8 mouse cellular contexts compared by ENCODE assay signal in the genomic region with DNA sequence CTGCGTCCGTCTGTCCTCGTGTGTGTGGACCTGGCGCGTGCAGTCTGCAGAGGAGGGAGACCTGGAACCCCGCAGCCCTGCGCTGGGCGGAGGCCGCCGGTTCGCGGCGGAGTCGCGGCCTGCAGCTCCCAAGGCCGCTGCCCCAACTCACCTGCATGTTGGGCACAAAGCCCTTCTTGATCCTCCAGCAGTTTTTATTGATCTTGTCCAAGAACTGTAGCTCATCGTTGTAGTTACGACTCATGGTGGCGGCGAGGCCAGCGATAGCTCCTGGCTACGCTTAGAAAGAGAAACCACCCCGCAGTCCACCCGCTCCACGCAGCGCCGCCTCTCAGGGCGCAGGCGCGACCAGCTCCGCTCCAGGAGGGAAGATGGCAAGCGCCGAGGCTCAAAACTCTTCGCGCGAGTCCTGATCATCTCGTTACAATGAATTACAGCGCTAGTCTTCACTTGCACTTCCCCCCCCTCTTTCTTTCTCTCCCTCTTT. TPM values are rescaled to one million over a fixed set of nuclear protein-coding genes. Genes with fewer than 3 reads are reported as not detected.
DNase-seq lines count a peak whose midpoint lies in the region; ATAC-seq lines count a peak whose summit lies in the region.

TSS of gene Rtcb (minus strand) at position 360 of the 487 bp plus-strand sequence.

- peak within 1 kb of the TSS; percentile 86 for H3K9ac ChIP-seq in hindbrain, embryonic 11.5 days (ENCODE audit: low read depth, low read length)

- ATAC-seq in hindbrain, embryonic 11.5 days (ENCODE audit: low FRiP score) = peak; percentile 90

- under 1% methylated on average over 37 of the region's 38 CpGs for WGBS in hindbrain, embryonic 11.5 days

- H3K27ac ChIP-seq in hindbrain, embryonic 11.5 days (ENCODE audit: low read depth, low read length) = peak within 1 kb of the TSS; percentile 51; the same call in 1 of the 2 replicates

- peak within 1 kb of the TSS; percentile 68 for H3K4me2 ChIP-seq in hindbrain, embryonic 11.5 days (replicated peaks; ENCODE audit: low read depth, low read length)

- no peaks in the 10 kb centered on the region for H3K36me3 ChIP-seq in hindbrain, embryonic 11.5 days (ENCODE audit: control insufficient read depth, insufficient read depth, low read length)

- H3K27me3 ChIP-seq in hindbrain, embryonic 11.5 days (ENCODE audit: control insufficient read depth, insufficient read depth, low read length) = no peaks in the 10 kb centered on the region

- no peaks in the 10 kb centered on the region; the same call in 1 of the 2 replicates for H3K4me1 ChIP-seq in hindbrain, embryonic 11.5 days (replicated peaks; ENCODE audit: control insufficient read depth, insufficient read depth, low read length)

- no peaks in the 10 kb centered on the region for H3K9me3 ChIP-seq in hindbrain, embryonic 11.5 days (ENCODE audit: control insufficient read depth, low read length)

- peak within 1 kb of the TSS; percentile 89 for H3K4me3 ChIP-seq in hindbrain, embryonic 11.5 days (ENCODE audit: low read depth, low read length)

- DNase-seq in Muller cell, postnatal 12 days (ENCODE audit: inconsistent ontology term) = peak; percentile 94
- peak; percentile 93 for DNase-seq in cerebellum, adult 9-11 months
- peak; percentile 88 to 99 for DNase-seq in frontal cortex, adult 2 months (ENCODE audit: extremely low spot score in 1 of 2, low spot score in 1 of 2)
- DNase-seq in hindbrain, embryonic 11.5 days (ENCODE audit: low spot score) = peak; percentile 97
- peak; percentile 99 for DNase-seq in layer of hippocampus, postnatal 10 days (ENCODE audit: low spot score in 2 of 2)
- DNase-seq in lung, postnatal 10 days = peak; percentile 98
- DNase-seq in ovary, postnatal 36 days (ENCODE audit: low spot score) = peak; percentile 97
- DNase-seq in thymus, postnatal 25 days = peak; percentile 97

RNA-seq across cellular contexts. Expression of gene Rtcb, which starts in this region (rescaled TPM):
- 116 TPM in 2 replicates for polyA plus RNA-seq in frontal cortex, adult 2 months (2012; rRNA removed)
- polyA plus RNA-seq in hindbrain, embryonic 11.5 days (2014; fragmentation: Nextera tagmentation; extraction: Ambion mirVana) = 173 and 201 TPM in 2 replicates
- total RNA-seq in layer of hippocampus, postnatal 10 days (2021) = 100 to 1,000 TPM; 109 to 117 TPM

Comparison
In these comparisons a context has a peak if more than half of its experiments do, and no peak if none do; other contexts are left out.
1. Peak in every context shown above with its lines: DNase-seq, ATAC-seq, H3K4me3 ChIP-seq and H3K27ac ChIP-seq.